Mouse (Mus musculus): ENCODE measurements around the gene Rdx. TPM values are rescaled to one million over a fixed set of nuclear protein-coding genes. Genes with fewer than 3 reads are reported as not detected.

Gene Rdx
- polyA plus RNA-seq, 1 experiment from 2014 or later, result 71.5 TPM

GRCm38 (mm10) chr9:52013900-52014455, 33.0 kb upstream of the Rdx start:
- H3K4me1 ChIP-seq (ENCODE audit: insufficient read depth), result peaks cover 3% of the 10 kb centered on the region; the same call in 1 of the 2 replicates
- no peaks in the 10 kb centered on the region for H3K27me3 ChIP-seq (ENCODE audit: insufficient read depth, low read length)
- peak overlapping the region; percentile 59 for H3K27ac ChIP-seq (ENCODE audit: low read depth)
- no peaks in the 10 kb centered on the region for H3K36me3 ChIP-seq (replicated peaks; ENCODE audit: insufficient read depth, low read length)
- no peak overlapping the region for H3K9ac ChIP-seq (replicated peaks)
- 62% methylated on average over 5 of the region's 5 CpGs for WGBS (ENCODE audit: insufficient replicate concordance)
- no peak for DNase-seq
- no peak overlapping the region for H3K4me3 ChIP-seq (ENCODE audit: low read depth, low read length)
- peak; percentile 31; the same call in 1 of the 2 replicates for ATAC-seq
- no peak overlapping the region for H3K4me2 ChIP-seq (ENCODE audit: low read depth, low read length)
- no peaks in the 10 kb centered on the region for H3K9me3 ChIP-seq (ENCODE audit: low read length)
- TF ChIP-seq EP300 (IDR thresholded peaks at IDR 0.05; ENCODE audit: low read depth) (no peak), CTCF (IDR thresholded peaks at IDR 0.05; ENCODE audit: low read depth) (no peak)

- Histone ChIP-seq H3K27ac (ENCODE audit: low read depth) (no peak overlapping the region), H3K4me2 (ENCODE audit: low read depth, low read length) (no peak overlapping the region), H3K4me1 (ENCODE audit: insufficient read depth) (peaks cover 3% of the 10 kb centered on the region; the same call in 1 of the 2 replicates), H3K27me3 (ENCODE audit: insufficient read depth, low read length) (no peaks in the 10 kb centered on the region), H3K9me3 (ENCODE audit: low read length) (no peaks in the 10 kb centered on the region), H3K4me3 (ENCODE audit: low read depth, low read length) (no peak overlapping the region), H3K36me3 (replicated peaks; ENCODE audit: insufficient read depth, low read length) (no peaks in the 10 kb centered on the region), H3K9ac (replicated peaks) (no peak overlapping the region)
- WGBS (ENCODE audit: insufficient replicate concordance), result 71% methylated on average over 3 of the region's 3 CpGs
- DNase-seq (no peak), ATAC-seq (no peak)
- TF ChIP-seq CTCF (IDR thresholded peaks at IDR 0.05; ENCODE audit: low read depth) (no peak), EP300 (IDR thresholded peaks at IDR 0.05; ENCODE audit: low read depth) (no peak)
These were observed 29.9 kb upstream of the Rdx start for GRCm38 (mm10) chr9:52017091-52017490.

- ATAC-seq, result no peak
- no peaks in the 10 kb centered on the region for H3K9me3 ChIP-seq (ENCODE audit: low read length)
- peaks cover 2% of the 10 kb centered on the region; the same call in 1 of the 2 replicates for H3K4me1 ChIP-seq (ENCODE audit: insufficient read depth)
- H3K27me3 ChIP-seq (ENCODE audit: insufficient read depth, low read length), result no peaks in the 10 kb centered on the region
- no peak overlapping the region for H3K4me2 ChIP-seq (ENCODE audit: low read depth, low read length)
- H3K9ac ChIP-seq (replicated peaks), result no peak overlapping the region
- 69% methylated on average over 2 of the region's 2 CpGs for WGBS (ENCODE audit: insufficient replicate concordance)
- H3K4me3 ChIP-seq (ENCODE audit: low read depth, low read length), result no peak overlapping the region
- TF ChIP-seq EP300 (IDR thresholded peaks at IDR 0.05; ENCODE audit: low read depth), result no peak
- no peak for TF ChIP-seq CTCF (IDR thresholded peaks at IDR 0.05; ENCODE audit: low read depth)
- DNase-seq, result no peak
- H3K27ac ChIP-seq (ENCODE audit: low read depth), result no peak overlapping the region
- H3K36me3 ChIP-seq (replicated peaks; ENCODE audit: insufficient read depth, low read length), result no peaks in the 10 kb centered on the region
These were observed 29.1 kb upstream of the Rdx start for GRCm38 (mm10) chr9:52017824-52018223.

GRCm38 (mm10) chr9:52018505-52018904, 28.5 kb upstream of the Rdx start:
- ATAC-seq, result no peak
- no peak for DNase-seq
- H3K4me3 ChIP-seq (ENCODE audit: low read depth, low read length), result no peak overlapping the region
- H3K36me3 ChIP-seq (replicated peaks; ENCODE audit: insufficient read depth, low read length), result no peaks in the 10 kb centered on the region
- no peak overlapping the region for H3K4me2 ChIP-seq (ENCODE audit: low read depth, low read length)
- no peak overlapping the region for H3K9ac ChIP-seq (replicated peaks)
- H3K9me3 ChIP-seq (ENCODE audit: low read length), result no peaks in the 10 kb centered on the region
- no peaks in the 10 kb centered on the region for H3K27me3 ChIP-seq (ENCODE audit: insufficient read depth, low read length)
- 79% methylated on average over 1 of the region's 1 CpGs for WGBS (ENCODE audit: insufficient replicate concordance)
- no peaks in the 10 kb centered on the region; the same call in 1 of the 2 replicates for H3K4me1 ChIP-seq (ENCODE audit: insufficient read depth)
- TF ChIP-seq EP300 (IDR thresholded peaks at IDR 0.05; ENCODE audit: low read depth) (no peak), CTCF (IDR thresholded peaks at IDR 0.05; ENCODE audit: low read depth) (no peak)
- no peak overlapping the region for H3K27ac ChIP-seq (ENCODE audit: low read depth)

- no peak overlapping the region for H3K27ac ChIP-seq (ENCODE audit: low read depth)
- no peak for DNase-seq
- 57% methylated on average over 5 of the region's 5 CpGs for WGBS (ENCODE audit: insufficient replicate concordance)
- H3K36me3 ChIP-seq (replicated peaks; ENCODE audit: insufficient read depth, low read length), result no peaks in the 10 kb centered on the region
- H3K4me2 ChIP-seq (ENCODE audit: low read depth, low read length), result no peak overlapping the region
- TF ChIP-seq EP300 (IDR thresholded peaks at IDR 0.05; ENCODE audit: low read depth) (no peak), CTCF (IDR thresholded peaks at IDR 0.05; ENCODE audit: low read depth) (no peak)
- H3K27me3 ChIP-seq (ENCODE audit: insufficient read depth, low read length), result no peaks in the 10 kb centered on the region
- peak; percentile 41 for ATAC-seq
- H3K4me1 ChIP-seq (ENCODE audit: insufficient read depth), result peaks cover 7% of the 10 kb centered on the region; the same call in 1 of the 2 replicates
- no peak overlapping the region for H3K9ac ChIP-seq (replicated peaks)
- no peaks in the 10 kb centered on the region for H3K9me3 ChIP-seq (ENCODE audit: low read length)
- H3K4me3 ChIP-seq (ENCODE audit: low read depth, low read length), result no peak overlapping the region
These were observed 19.5 kb upstream of the Rdx start for GRCm38 (mm10) chr9:52027257-52028020.

GRCm38 (mm10) chr9:52028521-52029405, 18.2 kb upstream of the Rdx start:
- H3K36me3 ChIP-seq (replicated peaks; ENCODE audit: insufficient read depth, low read length), result no peaks in the 10 kb centered on the region
- H3K4me1 ChIP-seq (ENCODE audit: insufficient read depth), result peaks cover 7% of the 10 kb centered on the region; the same call in 1 of the 2 replicates
- H3K27ac ChIP-seq (ENCODE audit: low read depth), result no peak overlapping the region
- DNase-seq (peak; percentile 23), ATAC-seq (no peak)
- no peak overlapping the region for H3K9ac ChIP-seq (replicated peaks)
- no peak overlapping the region for H3K4me3 ChIP-seq (ENCODE audit: low read depth, low read length)
- WGBS (ENCODE audit: insufficient replicate concordance), result 36% methylated on average over 9 of the region's 9 CpGs
- no peaks in the 10 kb centered on the region for H3K9me3 ChIP-seq (ENCODE audit: low read length)
- TF ChIP-seq CTCF (IDR thresholded peaks at IDR 0.05; ENCODE audit: low read depth) (no peak), EP300 (IDR thresholded peaks at IDR 0.05; ENCODE audit: low read depth) (peak; percentile 60; the same call in 1 of the 2 replicates)
- H3K4me2 ChIP-seq (ENCODE audit: low read depth, low read length), result no peak overlapping the region
- no peaks in the 10 kb centered on the region for H3K27me3 ChIP-seq (ENCODE audit: insufficient read depth, low read length)

Data from liver, postnatal 0 days (tissue).